Mouse (Mus musculus): ENCODE measurements around the gene Dync1h1.

- TF ChIP-seq POLR2A (IDR thresholded peaks at IDR 0.05; ENCODE audit: borderline replicate concordance, control insufficient read depth, low read depth, low read length): peak; percentile 100
- no peak for TF ChIP-seq CTCF (IDR thresholded peaks at IDR 0.05; ENCODE audit: control insufficient read depth, insufficient read depth, low read length)
Measured at GRCm38 (mm10) chr12:110696173-110696974, 95.1 kb downstream of the Dync1h1 start.
